Comparison of ENCODE assay signal across 8 mouse cellular contexts in genomic region chr1:90914948-90915569, GRCm38 (mm10). TPM values are rescaled to one million over a fixed set of nuclear protein-coding genes. Genes with fewer than 3 reads are reported as not detected.
DNase-seq lines count a peak whose midpoint lies in the region; ATAC-seq lines count a peak whose summit lies in the region.

Gene Mlph (plus strand): TSS chr1:90915085.

- H3K27ac ChIP-seq in forebrain, embryonic 14.5 days (ENCODE audit: low read depth, low read length): no peak within 1 kb of the TSS
- H3K27ac ChIP-seq in hindbrain, embryonic 14.5 days: no peak within 1 kb of the TSS
- H3K27ac ChIP-seq in liver, embryonic 11.5 days (ENCODE audit: low read depth, low read length): no peak within 1 kb of the TSS
- H3K27ac ChIP-seq in neural tube, embryonic 12.5 days: no peak within 1 kb of the TSS

- peak within 1 kb of the TSS; percentile 33 for H3K4me2 ChIP-seq in forebrain, embryonic 14.5 days (ENCODE audit: low read length)
- peak within 1 kb of the TSS; percentile 43 for H3K4me2 ChIP-seq in hindbrain, embryonic 14.5 days (replicated peaks)
- peak within 1 kb of the TSS; percentile 51 for H3K4me2 ChIP-seq in liver, embryonic 11.5 days
- H3K4me2 ChIP-seq in neural tube, embryonic 12.5 days (replicated peaks): peak within 1 kb of the TSS; percentile 52

- peaks cover 4% of the 10 kb centered on the region for H3K9me3 ChIP-seq in megakaryocyte, embryonic 14.5 days
- H3K9me3 ChIP-seq in forebrain, embryonic 14.5 days (replicated peaks; ENCODE audit: control insufficient read depth, low read length): no peaks in the 10 kb centered on the region; the same call in 1 of the 2 replicates
- H3K9me3 ChIP-seq in hindbrain, embryonic 14.5 days (ENCODE audit: control insufficient read depth, low read length): peaks cover 10% of the 10 kb centered on the region; the same call in 1 of the 2 replicates
- peaks cover 3% of the 10 kb centered on the region; the same call in 1 of the 2 replicates for H3K9me3 ChIP-seq in liver, embryonic 11.5 days (ENCODE audit: control insufficient read depth, low read length)
- H3K9me3 ChIP-seq in neural tube, embryonic 12.5 days: peaks cover 6% of the 10 kb centered on the region

- H3K27me3 ChIP-seq in megakaryocyte, embryonic 14.5 days (replicated peaks): peaks cover 74% of the 10 kb centered on the region
- peaks cover 3% of the 10 kb centered on the region; the same call in 1 of the 2 replicates for H3K27me3 ChIP-seq in forebrain, embryonic 14.5 days (replicated peaks; ENCODE audit: control insufficient read depth, insufficient read depth, low read length)
- H3K27me3 ChIP-seq in hindbrain, embryonic 14.5 days (ENCODE audit: control insufficient read depth, insufficient read depth, low read length): 0 out of 2 replicates have a peak, but pooled peaks cover 13% of the 10 kb centered on the region
- peaks cover 12% of the 10 kb centered on the region for H3K27me3 ChIP-seq in liver, embryonic 11.5 days (replicated peaks; ENCODE audit: control insufficient read depth, insufficient read depth, low read length)
- H3K27me3 ChIP-seq in neural tube, embryonic 12.5 days (replicated peaks): peaks cover 4% of the 10 kb centered on the region; the same call in 1 of the 2 replicates

- H3K4me3 ChIP-seq in megakaryocyte, embryonic 14.5 days (replicated peaks): peak within 1 kb of the TSS; percentile 64
- H3K4me3 ChIP-seq in forebrain, embryonic 14.5 days (ENCODE audit: low read depth, low read length): no peak within 1 kb of the TSS
- H3K4me3 ChIP-seq in hindbrain, embryonic 14.5 days (replicated peaks; ENCODE audit: low read length): peak within 1 kb of the TSS; percentile 8
- peak within 1 kb of the TSS; percentile 24; the same call in 1 of the 2 replicates for H3K4me3 ChIP-seq in liver, embryonic 11.5 days (ENCODE audit: low read depth, low read length)
- H3K4me3 ChIP-seq in neural tube, embryonic 12.5 days: 0 out of 2 replicates have a peak within 1 kb of the TSS, but pooled peaks have one; percentile 13

- ATAC-seq in megakaryocyte, adult 5-6 weeks (ENCODE audit: poor library complexity, severe bottlenecking): no peak
- no peak for ATAC-seq in forebrain, embryonic 14.5 days
- no peak for ATAC-seq in hindbrain, embryonic 14.5 days (ENCODE audit: low FRiP score)
- no peak for ATAC-seq in liver, embryonic 11.5 days (replicated peaks; ENCODE audit: low FRiP score)
- ATAC-seq in neural tube, embryonic 12.5 days (ENCODE audit: low FRiP score, low read depth): no peak

- peak; percentile 48 for DNase-seq in forebrain, embryonic 14.5 days (ENCODE audit: low spot score)
- DNase-seq in hindbrain, embryonic 14.5 days (ENCODE audit: low spot score): no peak
- no peak for DNase-seq in liver, embryonic 11.5 days (ENCODE audit: low spot score)
- no peak for DNase-seq in spleen, postnatal 4 days (ENCODE audit: low spot score in 2 of 2)
- no peak for DNase-seq in thymus, postnatal 36 days

- 5% methylated on average over 18 of the region's 18 CpGs for WGBS in forebrain, embryonic 14.5 days
- 14% methylated on average over 18 of the region's 18 CpGs for whole genome bisulfite sequencing in hindbrain, embryonic 14.5 days
- 16% methylated on average over 18 of the region's 18 CpGs for WGBS in liver, embryonic 11.5 days
- 13% methylated on average over 18 of the region's 18 CpGs for WGBS in neural tube, embryonic 12.5 days

- H3K36me3 ChIP-seq in megakaryocyte, embryonic 14.5 days (replicated peaks; ENCODE audit: low read length): no peaks in the 10 kb centered on the region
- no peaks in the 10 kb centered on the region for H3K36me3 ChIP-seq in forebrain, embryonic 14.5 days (ENCODE audit: control insufficient read depth, insufficient read depth, low read length)
- no peaks in the 10 kb centered on the region for H3K36me3 ChIP-seq in hindbrain, embryonic 14.5 days (replicated peaks; ENCODE audit: control insufficient read depth, insufficient read depth)
- no peaks in the 10 kb centered on the region for H3K36me3 ChIP-seq in liver, embryonic 11.5 days (ENCODE audit: control insufficient read depth, insufficient read depth, low read length)
- H3K36me3 ChIP-seq in neural tube, embryonic 12.5 days: no peaks in the 10 kb centered on the region

- peaks cover 11% of the 10 kb centered on the region for H3K4me1 ChIP-seq in megakaryocyte, embryonic 14.5 days
- peaks cover 4% of the 10 kb centered on the region; the same call in 1 of the 2 replicates for H3K4me1 ChIP-seq in forebrain, embryonic 14.5 days (ENCODE audit: control insufficient read depth, insufficient read depth, low read length)
- H3K4me1 ChIP-seq in hindbrain, embryonic 14.5 days (replicated peaks; ENCODE audit: control insufficient read depth, insufficient read depth, low read length): peaks cover 5% of the 10 kb centered on the region
- no peaks in the 10 kb centered on the region; the same call in 1 of the 2 replicates for H3K4me1 ChIP-seq in liver, embryonic 11.5 days (replicated peaks; ENCODE audit: control insufficient read depth, insufficient read depth, low read length)
- H3K4me1 ChIP-seq in neural tube, embryonic 12.5 days: peaks cover 7% of the 10 kb centered on the region

- H3K9ac ChIP-seq in forebrain, embryonic 14.5 days (ENCODE audit: low read length): no peak within 1 kb of the TSS
- H3K9ac ChIP-seq in hindbrain, embryonic 14.5 days: no peak within 1 kb of the TSS; the same call in 1 of the 2 replicates
- no peak within 1 kb of the TSS for H3K9ac ChIP-seq in liver, embryonic 11.5 days (ENCODE audit: low read depth, low read length)
- no peak within 1 kb of the TSS for H3K9ac ChIP-seq in neural tube, embryonic 12.5 days

RNA-seq across cellular contexts. Expression of gene Mlph, which starts in this region (rescaled TPM):
- not detected in 2 replicates for polyA plus RNA-seq in megakaryocyte, embryonic 14.5 days (2012; ENCODE audit: insufficient read depth, low replicate concordance)
- not detected in 2 replicates for total RNA-seq in megakaryocyte, adult 5-6 weeks (2015)
- total RNA-seq in megakaryocyte, adult 5-6 weeks (2017): not detected in 2 replicates
- 0.05 and 0.38 TPM in 2 replicates for polyA plus RNA-seq in forebrain, embryonic 14.5 days (2014; fragmentation: Nextera tagmentation; extraction: Ambion mirVana)
- 0.13 TPM in 2 replicates for polyA plus RNA-seq in hindbrain, embryonic 14.5 days (2014; fragmentation: Nextera tagmentation; extraction: Ambion mirVana)
- polyA plus RNA-seq in liver, embryonic 11.5 days (2014; fragmentation: Nextera tagmentation; extraction: Ambion mirVana): 0.10 TPM in 1 of 2 replicates, not detected in the other
- 0.15 and 0.20 TPM in 2 replicates for polyA plus RNA-seq in neural tube, embryonic 12.5 days (2016; fragmentation: Nextera tagmentation; extraction: Ambion mirVana)

Comparison
In these comparisons a context has a peak if more than half of its experiments do, and no peak if none do; other contexts are left out.
1. Peak in DNase-seq and H3K4me2 ChIP-seq in forebrain, embryonic 14.5 days; RNA of the gene not detected or under 1 TPM.